Mouse (Mus musculus) embryonic stem cell, embryonic (primary cell): ENCODE measurements around the gene Sept9.

ENCODE experiments used
- CTCF ChIA-PET, 4 experiments: fragments of 300-600 bp in 2 of 4; fragments of 350-600 bp in 2 of 4; sonication (Branson Sonifier 250); formaldehyde crosslinking; loops; one replicate each; lab custom pipeline; 2022; ENCODE audit warnings: inconsistent platforms in 2 of 4; lab: Charles Lee
- POLR2A ChIA-PET, 4 experiments: fragments of 300-600 bp in 2 of 4; fragments of 350-600 bp in 2 of 4; sonication (Branson Sonifier 250); formaldehyde crosslinking; loops; one replicate each; lab custom pipeline; 2022; ENCODE audit warnings: antibody characterized with exemption in 4 of 4, inconsistent platforms in 1 of 4; lab: Charles Lee

The Sept9 gene

GRCm38 (mm10) chr11:117196681-117197080 lies 2.8 kb upstream of the Sept9 start:
- CTCF ChIA-PET, result no interaction called here
- POLR2A ChIA-PET, result interaction anchor here in 2 of 4 experiments (0.9 to 2.0 kb wide), 4 partner anchors 12 to 115 kb away, joined by 3 to 5 read pairs (median 4); no protein-coding TSS in a partner anchor

DNA sequence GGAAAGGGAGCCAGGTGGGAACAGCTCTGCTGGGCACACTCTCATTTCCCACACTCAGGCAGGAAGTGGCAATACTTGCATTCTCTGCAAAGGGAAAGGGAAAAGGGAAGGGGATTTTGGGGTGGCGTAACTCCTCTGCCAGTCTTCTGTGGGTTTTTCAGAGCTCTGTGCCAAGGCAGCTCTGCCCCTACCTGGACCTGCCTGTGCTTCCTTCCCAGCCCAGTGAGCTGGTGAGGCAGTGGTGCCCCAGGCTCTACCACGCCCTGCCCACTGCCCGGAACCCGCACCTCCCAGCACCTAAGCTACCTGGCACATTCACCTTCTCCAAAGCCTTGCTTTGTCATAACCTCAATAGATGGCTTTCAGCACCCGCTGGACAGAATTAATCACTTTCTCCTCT lies 1.3 kb upstream of the Sept9 start:
- POLR2A ChIA-PET, result interaction anchor here (0.6 to 2.4 kb wide), 8 partner anchors 9 to 440 kb away, joined by 3 to 8 read pairs (median 4); no protein-coding TSS in a partner anchor
- CTCF ChIA-PET, result interaction anchor here in 2 of 4 experiments (0.6 to 2.2 kb wide), 7 partner anchors 9 to 520 kb away, joined by 3 to 7 read pairs (median 3); no protein-coding TSS in a partner anchor

GRCm38 (mm10) chr11:117201846-117202245 lies 2.4 kb downstream of the Sept9 start:
- ChIA-PET CTCF (interaction anchor here in 1 of 4 experiments (1.1 kb wide), 1 partner anchor 165 kb away, joined by 3 read pairs; no protein-coding TSS in a partner anchor), POLR2A (interaction anchor here in 3 of 4 experiments (0.6 to 1.4 kb wide), 6 partner anchors 11 to 423 kb away, joined by 3 to 5 read pairs (median 3); partner anchors contain the start of gene Sec14l1 (in 1 of the 3))

GRCm38 (mm10) chr11:117204606-117205005 lies 5.1 kb downstream of the Sept9 start:
- CTCF ChIA-PET, result interaction anchor here in 2 of 4 experiments (0.8 to 1.3 kb wide), 4 partner anchors 19 to 135 kb away, joined by 3 read pairs; no protein-coding TSS in a partner anchor
- POLR2A ChIA-PET, result interaction anchor here in 1 of 4 experiments (0.6 to 1.3 kb wide), 3 partner anchors 9 to 125 kb away, joined by 3 read pairs; no protein-coding TSS in a partner anchor

DNA sequence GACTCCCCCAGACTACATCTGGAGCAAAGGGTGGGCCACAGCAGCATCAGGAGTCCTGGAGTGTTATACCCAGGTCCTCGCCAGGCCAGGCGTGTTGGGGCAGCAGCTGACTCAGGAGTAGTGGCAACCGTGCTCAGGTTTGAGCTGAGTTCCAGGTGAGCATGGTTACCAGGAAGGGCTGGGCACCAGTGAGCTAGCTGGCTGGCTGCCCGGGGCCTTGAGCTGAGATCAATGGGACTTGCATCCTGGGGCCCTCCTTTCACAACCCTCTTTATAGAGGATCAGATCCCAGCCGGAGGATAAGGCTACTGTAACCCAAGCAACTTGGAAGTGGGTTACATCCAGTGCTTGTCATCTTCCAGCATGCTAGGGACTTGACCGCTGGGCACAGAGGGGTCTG lies 5.6 kb downstream of the Sept9 start:
- POLR2A ChIA-PET, result interaction anchor here in 1 of 4 experiments (1.2 to 1.3 kb wide), 2 partner anchors 8 to 102 kb away, joined by 3 read pairs; no protein-coding TSS in a partner anchor
- CTCF ChIA-PET, result interaction anchor here in 2 of 4 experiments (0.5 to 1.3 kb wide), 5 partner anchors 19 to 187 kb away, joined by 3 read pairs; no protein-coding TSS in a partner anchor

DNA sequence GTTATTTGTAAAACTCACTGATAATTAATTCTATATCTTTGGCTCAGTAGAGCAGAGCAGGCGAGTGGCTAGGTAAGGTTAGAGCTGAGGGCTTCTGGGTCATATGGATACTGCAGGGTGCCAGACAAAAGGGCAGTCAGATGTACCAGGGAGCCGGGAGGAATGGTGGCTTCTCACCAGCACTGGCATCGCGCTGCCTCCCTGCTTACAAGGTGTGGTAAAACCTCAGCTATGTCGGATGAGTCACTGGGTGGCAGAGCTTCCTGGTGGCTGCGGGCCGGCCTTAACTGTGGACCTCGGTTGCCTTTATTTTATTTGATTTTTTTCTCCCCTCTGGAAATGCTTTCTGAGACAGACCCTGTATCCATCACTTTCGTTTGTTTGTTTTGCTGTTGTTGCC lies 6.0 kb downstream of the Sept9 start:
- CTCF ChIA-PET, result interaction anchor here in 3 of 4 experiments (0.5 to 1.3 kb wide), 4 partner anchors 20 to 187 kb away, joined by 3 to 5 read pairs (median 3); no protein-coding TSS in a partner anchor
- POLR2A ChIA-PET, result interaction anchor here in 1 of 4 experiments (1.3 kb wide), 1 partner anchor 101 kb away, joined by 3 read pairs; no protein-coding TSS in a partner anchor

- ChIA-PET CTCF (interaction anchor here in 1 of 4 experiments (1.4 kb wide), 1 partner anchor 31 kb away, joined by 5 read pairs; no protein-coding TSS in a partner anchor), POLR2A (interaction anchor here in 3 of 4 experiments (0.6 to 2.0 kb wide), 4 partner anchors 9 to 704 kb away, joined by 3 to 8 read pairs (median 5); partner anchors contain the start of gene Sept9 (in 1 of the 3))
Observed at GRCm38 (mm10) chr11:117207436-117207835, 8.0 kb downstream of the Sept9 start.

DNA sequence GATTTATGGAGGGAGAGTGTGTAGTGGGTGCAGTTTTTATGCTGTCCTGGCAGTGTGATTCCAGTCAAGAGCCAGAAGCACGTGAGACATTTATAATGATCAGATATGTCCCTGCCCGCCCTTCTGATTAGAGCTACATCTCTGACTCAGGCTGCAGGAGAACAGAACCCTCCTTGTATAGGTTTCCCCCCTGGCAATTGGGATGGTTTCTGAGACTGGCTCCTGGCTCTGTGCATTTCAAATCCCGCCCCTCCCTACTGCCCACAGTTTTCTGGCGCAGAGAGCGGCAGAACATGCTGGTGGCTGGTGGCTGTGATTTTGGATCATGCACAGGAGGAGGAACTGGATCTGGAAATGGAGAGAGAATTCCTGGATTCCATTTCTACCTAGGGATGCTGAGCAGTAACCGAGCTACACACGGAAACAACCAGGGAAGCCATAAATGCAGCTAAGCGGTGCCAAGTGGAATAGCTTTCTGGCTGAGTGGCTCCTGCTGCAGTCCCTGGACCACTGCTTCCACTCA lies 8.8 kb downstream of the Sept9 start:
- ChIA-PET POLR2A (interaction anchor here (0.6 to 2.0 kb wide), 5 partner anchors 10 to 659 kb away, joined by 3 to 10 read pairs (median 7); partner anchors contain the start of gene Sept9 (in 1 of the 4)), CTCF (interaction anchor here in 1 of 4 experiments (1.4 to 1.7 kb wide), 3 partner anchors 30 to 93 kb away, joined by 4 to 5 read pairs (median 4); no protein-coding TSS in a partner anchor)

- POLR2A ChIA-PET, result interaction anchor here in 1 of 4 experiments (1.3 kb wide), 1 partner anchor 16 kb away, joined by 4 read pairs; no protein-coding TSS in a partner anchor
- CTCF ChIA-PET, result no interaction called here
Observed at GRCm38 (mm10) chr11:117216713-117217112, 17.3 kb downstream of the Sept9 start.

DNA sequence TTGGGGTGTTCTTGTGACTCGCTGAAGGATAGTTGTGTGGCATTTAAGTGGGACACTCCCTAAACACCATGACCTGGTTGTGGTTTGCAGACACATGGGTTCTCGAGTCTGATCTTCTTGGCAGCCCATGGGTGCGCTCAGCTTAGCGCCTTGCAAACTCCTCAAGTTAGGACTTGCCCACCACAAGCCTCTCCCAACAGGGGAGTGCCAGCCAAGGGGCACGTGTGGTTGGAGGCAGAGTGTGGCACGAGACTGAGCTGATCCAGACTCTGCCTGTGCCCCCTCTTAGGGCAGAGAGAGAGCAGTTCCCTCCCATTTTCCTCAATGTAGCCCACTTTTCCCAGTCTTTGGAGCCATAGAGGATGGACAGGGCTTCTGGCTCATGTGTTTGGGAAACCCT lies 18.6 kb downstream of the Sept9 start:
- ChIA-PET POLR2A (no interaction called here), CTCF (interaction anchor here in 2 of 4 experiments (0.6 to 1.2 kb wide), 2 partner anchors 33 to 73 kb away, joined by 3 to 7 read pairs; no protein-coding TSS in a partner anchor)

DNA sequence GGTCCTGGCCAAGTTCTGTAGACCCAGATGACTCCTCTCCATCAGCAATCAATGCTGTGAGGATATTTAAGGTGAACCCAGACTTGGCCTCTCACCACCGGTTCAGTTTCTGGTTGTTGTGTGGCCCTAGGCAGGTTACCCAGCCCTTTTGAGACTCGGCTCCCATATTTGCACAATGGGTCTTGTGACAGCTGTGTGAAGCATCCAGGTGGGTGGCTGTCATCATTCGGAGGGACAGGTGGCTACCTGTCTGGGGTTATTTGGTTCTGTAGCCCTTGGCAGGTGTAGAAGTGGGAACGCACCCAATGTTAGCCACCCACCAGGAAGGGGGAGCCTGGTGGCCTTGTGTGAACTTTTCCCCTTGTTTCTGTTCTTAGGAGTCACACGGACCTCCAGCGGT lies 19.0 kb downstream of the Sept9 start:
- ChIA-PET POLR2A (no interaction called here), CTCF (interaction anchor here in 3 of 4 experiments (0.6 to 1.4 kb wide), 6 partner anchors 16 to 92 kb away, joined by 3 to 5 read pairs (median 3); no protein-coding TSS in a partner anchor)

- ChIA-PET POLR2A (interaction anchor here (0.6 to 1.3 kb wide), 5 partner anchors 65 to 230 kb away, joined by 3 to 4 read pairs (median 4); no protein-coding TSS in a partner anchor), CTCF (interaction anchor here in 2 of 4 experiments (0.6 to 1.3 kb wide), 3 partner anchors 172 to 1965 kb away, joined by 3 to 5 read pairs (median 5); no protein-coding TSS in a partner anchor)
Observed at GRCm38 (mm10) chr11:117220777-117221176, 21.3 kb downstream of the Sept9 start.

DNA sequence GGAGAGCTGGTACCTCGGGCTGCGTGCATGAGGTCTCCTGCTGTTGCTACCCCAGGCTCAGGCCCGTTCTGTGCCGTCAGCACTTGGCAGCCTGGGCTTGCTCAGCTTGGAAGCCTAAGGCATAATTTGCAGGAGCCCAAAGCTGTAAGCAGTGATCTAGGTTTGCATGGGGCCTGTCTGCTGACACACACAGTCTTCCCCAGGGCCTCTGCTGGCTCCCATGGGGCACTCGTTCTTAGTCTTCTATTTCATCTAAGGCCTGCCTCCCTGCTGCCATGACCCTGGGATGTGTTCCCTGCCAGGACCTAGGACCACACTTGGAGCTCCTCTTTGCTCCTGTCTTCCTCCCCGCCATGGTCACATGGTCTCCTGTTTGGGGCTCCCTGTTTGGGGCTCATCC lies 21.7 kb downstream of the Sept9 start:
- ChIA-PET POLR2A (interaction anchor here in 3 of 4 experiments (0.6 to 1.3 kb wide), 3 partner anchors 64 to 230 kb away, joined by 3 to 4 read pairs (median 4); no protein-coding TSS in a partner anchor), CTCF (interaction anchor here in 1 of 4 experiments (1.3 kb wide), 1 partner anchor 171 kb away, joined by 3 read pairs; no protein-coding TSS in a partner anchor)

DNA sequence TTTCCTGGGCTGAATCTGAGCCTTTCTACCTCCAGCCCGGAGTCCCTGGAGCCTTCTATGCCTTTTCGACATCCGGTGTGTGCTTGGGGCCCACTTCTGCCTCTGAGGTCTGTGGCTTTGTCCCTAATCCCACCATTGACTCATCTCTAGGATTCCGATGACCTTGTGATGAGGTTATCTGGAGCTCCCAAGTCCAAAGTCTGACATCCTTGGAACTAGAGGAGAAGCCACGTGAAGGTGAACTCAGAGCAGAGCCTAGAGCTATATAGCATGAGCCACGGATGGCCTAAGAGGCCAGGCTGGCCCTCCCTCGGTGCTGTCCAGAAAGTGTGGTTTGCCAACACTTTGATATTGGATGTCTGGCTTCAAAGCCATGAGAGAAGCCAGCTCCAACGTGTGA lies 23.4 kb downstream of the Sept9 start:
- POLR2A ChIA-PET, result no interaction called here
- CTCF ChIA-PET, result interaction anchor here in 2 of 4 experiments (0.6 to 1.1 kb wide), 2 partner anchors 135 to 152 kb away, joined by 3 to 4 read pairs; no protein-coding TSS in a partner anchor

- ChIA-PET POLR2A (interaction anchor here in 1 of 4 experiments (0.6 kb wide), 2 partner anchors 48 to 155 kb away, joined by 3 read pairs; no protein-coding TSS in a partner anchor), CTCF (interaction anchor here (0.5 to 1.5 kb wide), 14 partner anchors 10 to 234 kb away, joined by 3 to 5 read pairs (median 3); no protein-coding TSS in a partner anchor)
Observed at GRCm38 (mm10) chr11:117224804-117225203, 25.3 kb downstream of the Sept9 start.

DNA sequence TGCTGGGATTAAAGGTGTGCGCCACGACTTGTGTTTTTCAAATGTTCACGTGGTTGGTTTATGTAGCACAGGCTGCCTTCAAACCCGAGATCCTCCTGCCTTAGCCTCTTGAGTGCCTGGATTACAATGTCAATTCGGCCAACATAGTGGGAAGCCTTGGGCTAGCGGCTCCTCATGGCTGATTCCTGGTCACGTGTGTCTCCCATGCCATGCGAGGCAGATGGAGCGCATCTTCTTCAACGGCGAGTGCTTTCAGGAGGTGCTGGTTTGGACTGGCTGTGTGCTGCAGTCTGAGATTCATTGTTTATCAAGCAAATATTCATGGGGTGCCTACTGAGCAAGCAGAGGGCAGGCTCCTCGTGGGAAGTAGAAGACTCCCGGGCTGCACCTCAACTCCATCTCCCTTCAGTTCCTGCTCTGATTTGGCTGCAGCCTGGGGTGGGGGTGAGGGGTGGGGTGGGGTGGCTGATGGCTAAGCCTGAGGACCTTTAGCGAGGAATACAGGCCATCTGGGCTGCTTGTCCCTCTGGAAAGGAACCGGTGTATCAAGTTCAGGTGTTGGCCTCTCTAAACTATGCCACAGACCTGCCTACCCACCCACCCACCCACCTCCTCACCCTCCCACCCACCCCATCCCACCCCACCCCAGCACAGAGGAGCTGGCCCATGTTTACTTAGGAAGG lies 26.2 kb downstream of the Sept9 start:
- ChIA-PET CTCF (interaction anchor here (0.6 to 1.5 kb wide), 10 partner anchors 13 to 542 kb away, joined by 3 to 10 read pairs (median 3); no protein-coding TSS in a partner anchor), POLR2A (interaction anchor here in 2 of 4 experiments (0.6 to 0.7 kb wide), 2 partner anchors 15 to 1251 kb away, joined by 5 to 6 read pairs; partner anchors contain the start of gene Itgb4 (in 1 of the 2))

DNA sequence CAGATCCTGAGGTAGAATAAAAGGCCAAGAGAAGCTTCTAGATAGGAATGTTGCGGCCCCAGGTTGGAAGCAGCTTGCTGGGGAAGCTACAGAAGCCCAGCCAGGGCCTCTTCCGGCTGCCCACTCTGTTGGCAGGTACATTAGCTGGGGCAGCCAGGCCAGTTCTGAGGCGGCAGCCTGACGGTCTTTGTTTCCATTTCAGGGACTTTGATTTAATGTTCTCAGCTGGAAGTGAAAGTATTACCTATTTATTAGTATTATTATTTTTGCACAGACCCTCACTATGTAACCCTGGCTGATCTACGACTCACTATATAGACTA lies 26.7 kb downstream of the Sept9 start:
- ChIA-PET CTCF (interaction anchor here in 2 of 4 experiments (0.6 to 1.5 kb wide), 3 partner anchors 12 to 132 kb away, joined by 4 read pairs; no protein-coding TSS in a partner anchor), POLR2A (no interaction called here)
